Mouse (Mus musculus) inflammation-experienced regulatory T-cells, adult 6 months (primary cell): ENCODE results near the gene Galnt6. TPM values are rescaled to one million over a fixed set of nuclear protein-coding genes. Genes with fewer than 3 reads are reported as not detected.

Source experiments
- ATAC-seq: one replicate; pipeline ENCODE4 v1.8.0; 2017
- polyA plus RNA-seq, 3 experiments: library from polyadenylated mRNA; unstranded; fragments of 100-300 nt; shearing (Covaris generic); gene quantifications; one replicate each; pipeline ENCODE4 v1.2.1; 2017

Gene Galnt6
- polyA plus RNA-seq, 3 experiments from 2014 or later, result 55.3 to 67.0 (median 65.0) TPM

DNA sequence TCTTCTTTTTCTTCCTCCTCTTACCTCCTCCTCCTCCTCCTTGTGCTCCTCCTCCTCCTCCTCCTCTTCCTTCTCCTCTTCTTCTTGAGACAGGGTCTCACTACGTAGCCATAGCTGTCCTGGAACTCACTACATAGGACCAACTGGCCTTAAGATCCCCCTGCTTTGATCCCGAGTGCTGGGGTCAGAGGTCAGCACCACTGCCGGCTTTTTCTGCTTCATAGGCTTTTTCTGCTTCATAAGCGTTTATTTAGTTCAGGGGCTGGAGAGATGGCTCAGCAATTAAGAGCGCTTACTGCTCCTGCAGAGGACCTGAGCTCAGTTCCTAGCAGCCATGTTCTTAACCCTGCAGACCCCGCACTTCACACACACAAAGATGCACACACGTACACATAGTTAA lies 47.4 kb downstream of the Galnt6 start:
- no peak for ATAC-seq

DNA sequence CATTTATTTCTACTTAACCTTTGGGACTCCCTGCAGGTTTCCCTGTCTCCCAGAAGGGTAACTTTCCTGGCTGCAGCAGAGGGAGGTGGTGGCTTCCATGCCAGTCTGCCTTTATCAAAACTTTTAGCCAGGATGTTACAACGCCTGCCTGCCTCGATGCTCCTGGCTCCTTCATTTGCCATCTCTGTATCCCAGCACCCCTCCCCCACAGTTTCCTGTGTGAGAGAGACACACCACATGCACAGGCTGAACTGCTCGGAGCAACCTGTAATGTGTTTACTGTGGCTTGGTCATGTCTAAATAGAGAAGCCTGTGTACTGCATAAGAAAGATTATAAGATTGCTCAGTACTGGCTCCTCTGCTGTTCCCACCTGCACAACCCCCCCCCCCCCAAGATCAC lies 48.8 kb downstream of the Galnt6 start:
- ATAC-seq, result no peak

DNA sequence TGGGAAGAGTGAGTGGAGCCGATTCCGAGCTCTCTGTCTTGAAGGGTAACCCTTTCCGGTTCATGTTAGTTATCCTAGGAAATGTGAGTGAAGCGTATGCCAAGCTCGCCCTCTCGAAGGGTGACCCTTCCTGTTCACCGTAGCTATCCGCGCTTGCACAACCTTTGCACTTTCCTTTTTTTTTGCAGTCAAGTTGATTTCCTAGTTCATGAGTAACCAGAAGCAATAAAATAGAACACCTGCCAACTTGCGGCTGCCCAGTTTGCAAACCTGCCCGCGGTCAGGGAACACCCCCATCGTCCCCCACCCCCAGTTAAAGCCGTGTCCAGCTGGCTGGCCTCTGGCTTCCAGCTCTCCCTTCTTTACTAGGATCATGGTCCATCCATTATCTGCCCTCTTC lies 50.2 kb downstream of the Galnt6 start:
- no peak for ATAC-seq

DNA sequence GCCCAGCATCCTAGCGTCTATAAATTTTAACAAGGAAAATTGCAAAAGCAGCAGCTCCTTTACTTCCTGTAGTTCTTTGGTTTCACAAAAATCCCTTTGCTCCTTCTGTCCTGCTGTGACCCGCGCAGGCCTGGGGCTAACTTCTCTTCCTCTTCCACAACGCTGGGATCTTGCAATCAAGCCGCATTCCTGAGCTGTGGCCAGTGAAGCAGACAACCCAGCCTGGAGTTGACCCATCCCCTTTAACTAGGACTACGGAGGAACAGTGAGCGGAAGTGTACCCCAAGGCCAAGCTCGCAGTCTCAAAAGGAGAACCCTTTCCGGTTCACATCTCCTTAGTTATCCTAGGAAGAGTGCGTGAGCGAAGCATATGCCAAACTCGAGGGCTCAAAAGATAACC lies 50.6 kb downstream of the Galnt6 start:
- no peak for ATAC-seq

DNA sequence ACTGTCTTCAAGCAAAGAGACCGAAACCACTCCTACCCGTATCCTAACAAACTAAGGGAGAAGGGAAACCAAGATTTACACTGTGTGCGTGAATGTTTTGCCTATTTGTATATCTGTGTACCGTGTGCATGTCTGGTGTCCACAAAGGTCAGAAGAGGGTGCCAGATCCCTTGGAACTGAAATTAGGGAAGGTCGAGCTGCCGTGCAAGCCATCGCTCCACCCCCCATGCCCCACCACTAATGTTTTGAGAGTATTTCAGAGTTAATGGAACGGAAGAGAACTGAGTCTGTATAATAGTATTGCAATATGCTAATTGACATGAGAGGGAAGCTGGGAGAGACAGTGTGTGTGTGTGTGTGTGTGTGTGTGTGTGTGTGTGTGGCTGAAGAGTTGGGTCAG lies 51.5 kb downstream of the Galnt6 start:
- ATAC-seq, result no peak

DNA sequence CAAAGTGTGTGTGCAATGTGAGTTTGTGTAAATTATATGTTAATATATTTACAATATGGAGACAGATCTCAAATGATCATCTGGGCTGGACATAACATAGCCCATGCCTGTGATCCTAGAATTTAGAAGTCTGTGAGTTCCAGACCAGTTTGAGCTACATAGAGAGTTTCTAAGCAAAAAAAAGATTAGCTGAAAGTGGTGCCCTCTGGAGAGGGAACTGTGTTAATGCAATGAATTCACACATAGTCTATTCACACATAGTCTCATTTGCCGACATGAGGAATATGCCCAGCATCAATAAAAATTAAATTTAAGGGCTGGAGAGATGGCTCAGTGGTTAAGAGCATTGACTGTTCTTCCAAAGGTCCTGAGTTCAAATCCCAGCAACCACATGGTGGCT lies 52.7 kb downstream of the Galnt6 start:
- no peak for ATAC-seq

DNA sequence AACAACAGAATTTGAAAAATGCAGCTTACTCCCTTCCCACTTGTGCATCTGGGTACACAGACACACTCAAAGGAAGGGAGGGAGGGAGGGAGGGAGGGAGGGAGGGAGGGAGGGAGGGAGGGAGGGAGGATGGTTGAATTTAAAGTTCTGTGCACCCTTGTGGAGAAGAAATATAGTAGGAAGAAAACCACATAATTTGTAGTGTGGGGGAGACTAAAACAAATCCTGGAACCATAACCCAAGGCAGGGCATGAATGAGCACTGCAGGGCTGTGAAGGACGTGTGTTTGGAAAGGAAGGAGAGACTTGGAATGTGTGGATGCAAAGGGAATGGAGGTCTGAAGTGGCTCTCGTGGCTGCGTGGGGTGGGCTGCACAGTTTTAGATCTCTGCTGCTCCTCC lies 53.7 kb downstream of the Galnt6 start:
- no peak for ATAC-seq

DNA sequence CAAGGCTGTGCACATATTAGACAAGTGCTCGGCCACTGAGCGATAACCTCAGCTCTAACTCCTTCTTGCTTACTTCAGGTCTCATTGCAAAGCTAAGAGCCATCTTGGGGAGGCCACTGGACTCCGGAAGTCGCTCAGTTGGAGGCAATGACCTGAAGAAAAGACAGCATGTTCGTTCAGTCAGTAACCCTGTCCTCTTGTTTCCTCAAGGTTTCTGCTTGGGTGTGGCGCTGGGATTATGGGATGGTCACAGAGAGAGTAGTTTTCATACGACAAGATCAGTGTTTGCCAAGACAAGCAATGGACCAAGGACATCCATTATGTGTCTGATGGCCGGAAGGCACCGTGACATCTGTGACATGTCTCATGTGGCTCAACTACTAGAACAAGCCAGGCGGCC lies 54.6 kb downstream of the Galnt6 start:
- ATAC-seq, result no peak

DNA sequence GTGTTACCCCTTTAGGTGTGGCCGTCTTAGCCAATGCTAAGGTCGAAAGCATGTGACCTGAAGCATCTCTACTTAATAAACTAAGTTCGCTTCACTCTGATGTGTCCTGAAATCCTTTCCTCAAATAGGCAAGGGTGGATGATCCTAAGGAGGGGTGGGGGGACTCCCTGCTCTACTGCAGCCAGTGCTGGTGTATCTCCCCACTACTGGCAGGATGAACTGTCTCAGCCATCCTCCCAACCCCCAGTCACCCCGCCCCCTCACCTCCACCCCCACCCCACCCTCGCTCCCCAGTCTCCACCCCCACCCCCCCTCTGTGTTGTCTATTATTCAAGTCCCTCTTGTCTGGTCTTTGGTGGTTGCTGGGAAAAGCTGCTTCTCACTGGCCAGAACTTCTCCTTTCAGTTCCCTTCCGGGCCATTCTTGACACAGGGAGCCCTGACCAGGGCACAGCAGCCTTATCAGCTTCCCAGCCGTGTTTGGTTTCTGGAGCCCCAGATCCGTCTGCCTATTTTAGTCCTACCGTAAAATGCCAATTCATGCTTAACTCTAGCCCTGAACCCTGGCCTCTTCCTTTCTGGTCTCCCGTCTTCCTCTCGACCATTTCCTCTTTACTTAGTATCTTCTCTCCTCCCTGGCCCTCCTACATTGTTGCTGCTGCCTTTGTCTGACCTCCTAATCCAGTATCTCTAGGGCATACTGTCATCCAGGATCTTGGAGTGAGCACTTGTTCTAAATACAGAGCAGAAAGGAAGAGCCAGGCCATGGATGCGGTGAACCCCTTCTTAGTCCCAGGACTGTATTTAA lies 55.4 kb downstream of the Galnt6 start:
- ATAC-seq, result no peak

DNA sequence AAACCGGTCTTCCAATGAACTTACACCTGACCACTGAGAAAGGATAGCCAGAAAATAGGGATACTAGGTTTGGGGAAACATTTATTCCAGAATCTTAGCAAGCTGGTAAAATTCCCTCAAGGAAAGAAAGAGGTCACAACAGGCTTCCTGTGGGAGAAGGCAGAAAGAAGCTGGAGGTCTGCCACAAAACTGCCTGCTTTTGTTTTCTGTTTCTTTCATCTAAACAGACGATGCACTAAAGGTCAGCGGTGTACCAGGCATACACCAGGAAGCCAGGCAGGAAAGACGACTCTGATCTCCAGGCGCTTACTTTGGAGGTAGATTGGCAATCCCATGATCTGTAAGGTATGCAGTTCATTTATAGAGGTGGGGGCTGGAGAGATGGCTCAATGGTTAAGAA lies 58.3 kb downstream of the Galnt6 start:
- no peak for ATAC-seq

DNA sequence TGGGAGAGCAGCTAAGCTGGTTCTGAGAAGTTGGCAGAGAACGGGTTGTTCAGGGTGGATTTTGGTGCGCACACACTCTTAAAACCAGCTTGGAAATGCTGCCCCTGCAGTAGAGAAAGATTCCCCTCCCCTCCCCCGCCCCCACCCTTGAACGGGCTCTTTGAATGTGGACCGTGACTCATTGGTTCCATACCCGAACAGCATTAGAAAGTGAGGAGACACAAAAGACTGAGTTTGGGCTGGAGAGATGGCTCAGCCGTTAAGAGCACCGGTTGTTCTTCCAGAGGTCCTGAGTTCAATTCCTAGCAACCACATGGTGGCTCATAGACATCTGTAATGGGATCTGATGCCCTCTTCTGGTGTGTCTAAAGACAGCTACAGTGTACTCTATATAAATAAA lies 59.2 kb downstream of the Galnt6 start:
- ATAC-seq, result peak; percentile 29

DNA sequence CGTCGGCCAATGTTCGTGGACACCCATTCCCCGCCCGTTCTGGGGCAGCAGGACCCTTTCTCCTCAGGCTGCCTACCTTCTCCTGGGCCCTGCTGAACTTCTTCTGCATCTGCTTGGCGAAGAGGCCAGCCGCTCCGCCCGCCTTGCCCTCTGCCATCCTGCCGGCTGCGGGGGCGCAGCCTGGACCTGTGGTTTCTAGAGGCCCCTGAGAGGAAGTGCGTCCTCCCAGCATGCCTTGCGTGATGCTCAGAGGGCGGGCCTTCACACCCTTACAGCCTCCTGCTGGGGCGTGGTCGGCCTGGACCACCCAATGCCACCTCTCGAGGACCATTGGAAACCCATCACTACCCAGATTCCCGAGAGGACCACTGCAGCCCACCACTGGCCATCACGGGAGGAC lies 59.8 kb downstream of the Galnt6 start, which contains the start of gene Bin2:
Gene Bin2, minus strand, starts transcription at position 217 of the 400 bp plus-strand sequence.
- ATAC-seq, result peak; percentile 63

DNA sequence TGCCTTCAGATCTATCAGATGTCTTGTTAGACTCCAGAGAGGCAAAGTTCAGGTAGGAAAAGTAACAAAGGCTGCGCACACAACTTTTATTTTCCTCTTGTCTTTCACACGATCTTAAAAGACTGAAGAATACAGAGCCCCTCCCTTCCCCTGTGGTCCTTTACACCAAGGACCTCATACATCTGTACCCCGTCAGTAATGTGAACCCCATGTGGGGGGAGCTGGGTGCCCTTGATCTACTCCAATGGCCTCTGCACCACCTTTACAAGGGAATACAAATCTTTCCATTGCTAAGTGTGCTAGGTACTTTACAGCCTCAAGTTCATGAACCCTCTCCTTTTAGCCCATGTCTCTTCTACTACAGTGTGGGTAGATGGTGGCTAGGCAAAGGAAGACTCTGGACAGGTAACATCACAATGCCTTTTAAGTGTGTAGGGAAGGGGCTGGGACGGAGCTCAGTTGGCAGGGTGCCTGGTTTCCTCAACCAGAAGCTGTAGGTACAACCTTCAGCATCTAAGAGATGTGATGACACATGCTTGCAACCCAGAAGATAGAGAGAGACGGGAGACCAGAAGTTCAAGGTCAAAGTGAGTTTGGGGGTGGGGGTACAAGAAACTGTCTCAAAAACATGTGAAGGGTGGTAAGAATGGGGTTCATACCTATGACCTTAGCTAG lies 61.2 kb downstream of the Galnt6 start:
- peak; percentile 37 for ATAC-seq

DNA sequence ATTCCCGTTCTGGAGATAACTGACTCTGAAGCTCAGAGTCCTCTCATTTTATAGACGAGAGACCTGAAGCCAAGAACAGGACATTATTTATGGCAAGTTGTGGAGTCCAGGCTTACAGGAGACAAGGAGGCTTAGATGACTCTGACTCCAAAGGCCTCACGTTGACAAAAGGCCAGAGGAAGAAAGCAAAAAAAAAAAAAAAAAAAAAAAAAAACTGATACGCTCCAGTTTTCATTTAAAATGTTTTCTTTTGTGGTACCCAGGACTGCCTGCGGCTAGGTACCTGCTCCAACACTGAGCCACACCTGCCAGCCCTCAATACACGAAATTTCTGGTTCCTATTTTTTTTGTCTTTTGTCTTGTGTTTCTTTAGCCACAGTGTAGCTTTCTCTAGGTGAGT lies 61.8 kb downstream of the Galnt6 start:
- ATAC-seq, result no peak

DNA sequence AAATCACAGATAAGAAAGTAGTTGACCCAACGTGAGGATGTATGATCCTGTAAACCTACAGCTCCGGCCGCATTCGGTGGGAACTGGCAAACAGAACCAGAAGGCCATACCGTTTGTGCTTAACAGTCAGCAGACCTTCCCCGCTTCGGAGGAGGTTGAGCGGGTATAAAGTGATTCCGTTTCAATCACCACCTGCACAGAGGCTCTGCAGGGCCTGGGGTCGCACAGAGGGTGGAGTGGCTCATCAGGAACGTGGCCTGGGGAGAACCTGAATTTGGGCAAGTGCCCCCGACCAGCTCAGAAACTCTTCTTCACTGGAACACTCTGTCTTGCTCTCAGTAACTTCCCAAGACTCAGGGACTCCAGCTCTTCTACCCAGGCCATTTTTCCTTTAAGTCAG lies 62.3 kb downstream of the Galnt6 start:
- no peak for ATAC-seq

DNA sequence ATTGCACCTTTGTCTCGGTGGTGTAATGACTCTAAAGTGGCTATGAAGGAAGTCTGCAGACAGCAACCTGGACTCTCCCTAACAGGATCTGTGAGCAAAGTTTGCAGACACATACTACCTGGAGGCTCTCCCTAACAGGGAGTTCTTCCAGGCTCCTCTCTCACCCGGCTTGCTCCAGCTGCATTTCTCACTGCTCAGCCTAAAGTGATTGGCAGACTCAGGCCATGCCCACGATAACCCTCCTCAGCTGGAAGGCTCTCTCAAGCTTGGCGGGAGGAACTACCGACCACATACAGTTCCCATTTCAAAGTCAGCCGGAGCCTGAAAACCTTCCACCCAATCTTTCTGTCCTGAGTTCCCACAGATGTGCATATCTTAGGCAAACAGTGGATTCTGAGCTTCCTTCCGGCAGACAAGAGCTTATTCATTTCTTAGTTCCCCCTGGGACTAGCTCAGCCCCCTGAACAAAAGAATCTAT lies 62.9 kb downstream of the Galnt6 start:
- ATAC-seq, result no peak

DNA sequence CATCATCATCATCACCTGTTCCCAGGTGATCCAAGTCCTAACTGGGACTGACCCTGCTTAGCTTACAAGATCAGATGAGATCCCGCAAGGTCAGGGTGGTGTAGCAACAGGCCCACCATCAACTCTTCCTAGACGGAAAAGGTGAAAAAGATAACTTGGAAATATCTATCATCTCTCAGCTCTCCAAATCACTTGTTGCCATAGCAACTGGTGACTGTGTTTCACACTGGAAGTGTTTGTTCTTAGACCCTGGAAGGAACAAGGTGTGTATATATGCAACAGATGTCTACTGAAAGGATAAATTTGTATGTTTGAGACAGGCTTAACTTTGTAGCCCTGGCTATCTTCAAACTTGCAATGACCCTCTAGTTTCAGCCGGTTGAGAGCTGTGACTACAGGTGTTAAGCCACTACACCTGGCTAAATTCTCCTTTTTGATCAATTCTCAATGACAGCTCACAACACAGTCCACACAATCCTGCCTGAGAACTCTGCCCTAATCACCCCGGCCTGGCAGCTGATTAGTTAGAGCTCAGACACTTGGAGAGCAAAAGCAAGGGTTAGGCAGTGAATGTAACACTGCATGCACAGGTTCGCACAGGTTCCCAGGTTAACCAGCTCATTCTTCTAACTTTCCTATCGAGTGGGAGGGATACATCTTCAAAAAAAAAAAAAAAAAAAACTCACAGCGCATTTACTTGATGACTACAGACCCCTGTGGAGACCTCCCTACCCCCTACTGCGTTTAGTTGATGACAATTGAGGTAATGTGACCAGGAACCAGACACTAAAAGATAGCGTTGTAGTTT lies 63.6 kb downstream of the Galnt6 start:
- ATAC-seq, result no peak

DNA sequence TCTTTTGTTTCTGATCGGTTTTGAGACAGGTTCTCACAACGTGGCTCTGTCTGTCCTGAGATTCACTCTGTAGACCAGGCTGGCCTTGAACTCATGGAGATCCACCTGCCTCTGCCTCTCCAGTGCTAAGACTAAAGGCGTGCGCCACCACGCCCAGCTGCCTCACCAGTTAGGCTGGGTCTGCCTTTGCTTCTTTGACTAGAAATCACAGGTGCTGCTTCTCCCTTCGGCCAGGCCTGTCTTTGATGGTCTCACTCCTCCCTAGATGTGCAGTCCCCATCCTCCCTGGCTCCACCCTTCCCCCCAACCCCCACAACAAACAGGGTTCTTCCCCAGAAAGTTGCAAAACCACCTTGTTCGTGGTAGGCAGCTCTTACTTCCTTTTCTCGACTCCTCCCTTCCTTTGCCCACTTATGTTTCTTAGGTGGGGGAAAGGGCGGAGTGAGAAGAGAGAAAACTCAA lies 64.3 kb downstream of the Galnt6 start:
- peak; percentile 60 for ATAC-seq

DNA sequence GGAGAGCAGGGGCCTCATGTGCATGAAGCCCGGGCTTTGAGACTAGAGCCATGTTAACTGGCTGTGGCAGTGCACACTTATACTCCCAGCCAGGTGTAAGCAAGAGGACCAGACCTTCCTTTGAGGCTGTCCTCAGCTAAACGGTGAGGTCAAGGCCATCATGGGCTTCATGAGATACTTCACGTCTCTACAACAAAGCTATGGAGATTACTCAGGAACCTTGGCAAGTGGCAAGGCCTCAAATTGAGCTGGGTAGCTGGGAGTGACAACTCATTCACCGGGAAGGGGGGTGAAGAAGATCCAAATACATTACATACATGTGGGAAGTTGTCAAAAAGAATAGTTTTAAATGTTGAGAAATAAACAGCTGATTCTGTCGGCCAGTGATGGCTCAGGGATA lies 68.4 kb downstream of the Galnt6 start:
- ATAC-seq, result no peak

DNA sequence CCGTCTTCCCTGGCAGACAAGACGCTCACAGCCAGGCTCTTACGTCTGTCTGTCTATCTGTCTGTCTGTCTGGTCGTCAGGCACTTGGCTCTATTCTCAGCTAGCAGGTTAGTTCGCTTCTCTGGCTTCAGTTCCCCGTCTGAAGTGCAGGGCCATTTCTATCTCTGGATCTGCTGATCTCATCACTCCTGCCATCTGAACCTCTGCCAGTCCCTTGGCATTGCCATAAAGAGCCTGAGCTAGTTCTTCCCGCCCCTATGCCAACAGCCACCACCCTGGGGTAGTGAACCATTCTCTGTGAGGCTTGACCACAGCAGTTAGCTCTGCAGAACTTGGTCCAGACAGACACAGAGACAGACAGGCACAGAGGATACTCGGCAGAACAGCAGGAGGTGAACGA lies 68.9 kb downstream of the Galnt6 start:
- ATAC-seq, result no peak

DNA sequence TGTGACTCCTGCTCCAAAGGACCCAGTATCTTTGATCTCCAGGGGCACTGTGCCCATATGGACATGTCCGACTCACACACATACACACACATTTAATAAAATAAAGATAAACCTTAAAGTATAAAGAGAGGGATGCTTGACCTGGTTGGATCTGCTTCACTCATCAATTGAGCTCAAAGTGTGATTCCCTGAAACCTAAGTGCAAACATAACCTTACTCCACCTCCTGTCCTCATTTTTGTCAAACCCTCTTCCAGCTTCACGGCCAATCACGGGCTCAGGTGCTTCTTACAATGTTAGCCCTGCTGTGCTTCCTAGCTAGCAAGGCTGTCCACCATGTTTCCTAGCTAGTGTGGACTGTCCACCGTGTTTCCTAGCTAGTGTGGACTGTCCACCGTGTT lies 74.0 kb downstream of the Galnt6 start:
- ATAC-seq, result no peak

DNA sequence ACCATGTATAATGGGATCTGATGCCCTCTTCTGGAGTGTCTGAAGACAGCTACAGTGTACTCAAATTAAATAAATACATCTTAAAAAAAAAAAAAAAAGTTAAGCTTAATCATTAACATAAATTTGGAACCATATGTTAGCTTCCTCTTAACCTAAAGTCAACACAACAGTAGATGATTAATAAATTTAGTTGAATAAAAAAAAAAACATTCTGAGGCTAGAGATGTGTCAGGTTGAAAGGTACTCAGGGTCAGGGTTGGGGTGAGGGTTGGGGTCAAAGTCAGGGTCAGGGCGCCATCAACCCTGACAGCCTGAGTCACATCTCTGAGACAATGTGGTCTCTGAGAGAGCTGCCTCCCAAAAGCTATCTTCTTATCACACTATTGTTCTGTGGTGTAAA lies 74.9 kb downstream of the Galnt6 start:
- ATAC-seq, result no peak

DNA sequence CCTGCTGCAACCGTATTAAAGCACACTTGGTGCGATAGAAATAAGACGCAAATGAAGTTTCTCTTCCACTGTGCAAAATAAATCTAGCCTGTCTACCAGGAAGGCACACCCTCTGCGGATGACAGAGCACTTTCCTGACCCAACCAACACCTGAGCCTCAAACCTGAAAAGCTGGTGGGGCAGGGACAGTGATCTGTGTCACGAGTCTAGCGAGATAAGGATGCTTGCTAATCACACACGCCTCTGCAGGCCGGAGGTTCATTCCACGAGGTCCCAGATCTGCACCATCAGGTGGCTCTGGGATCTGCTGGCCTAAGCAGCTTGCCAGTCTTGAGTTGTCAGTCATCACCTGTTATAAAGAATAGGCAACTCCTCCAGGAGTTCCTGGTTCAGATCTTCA lies 77.6 kb downstream of the Galnt6 start:
- ATAC-seq, result no peak
